Mouse (Mus musculus) cerebellum, postnatal 36 days (tissue): ENCODE measurements around the gene Psmb10.
A peak's percentile ranks its signal among the peaks of the same experiment; 100 is the strongest.
"Not testable (repeated sequence)": the region's sequence is repeated elsewhere in the genome, so short reads cannot be mapped to it uniquely, and the experiment has no call there.

Experiments
- DNase-seq, 2 experiments: peaks; one replicate each; pipeline ENCODE4 v3.0.0; 2021 to 2022; ENCODE audit warnings: mixed read lengths in 2 of 2

Psmb10 gene

GRCm38 (mm10) chr8:105938306-105938669 lies at the start of gene Psmb10:
Gene Psmb10 (minus strand): TSS chr8:105938444.
- no peak for DNase-seq

- not testable (repeated sequence) for DNase-seq
These were observed 45.2 kb upstream of the Psmb10 start for GRCm38 (mm10) chr8:105983406-105983805.

GRCm38 (mm10) chr8:105981146-105981545 lies 42.9 kb upstream of the Psmb10 start:
- no peak for DNase-seq

- no peak for DNase-seq
These were observed 41.1 kb upstream of the Psmb10 start, which contains the start of gene Dpep3 for GRCm38 (mm10) chr8:105979325-105979724. Gene Dpep3 (minus strand): TSS chr8:105979429.

DNA sequence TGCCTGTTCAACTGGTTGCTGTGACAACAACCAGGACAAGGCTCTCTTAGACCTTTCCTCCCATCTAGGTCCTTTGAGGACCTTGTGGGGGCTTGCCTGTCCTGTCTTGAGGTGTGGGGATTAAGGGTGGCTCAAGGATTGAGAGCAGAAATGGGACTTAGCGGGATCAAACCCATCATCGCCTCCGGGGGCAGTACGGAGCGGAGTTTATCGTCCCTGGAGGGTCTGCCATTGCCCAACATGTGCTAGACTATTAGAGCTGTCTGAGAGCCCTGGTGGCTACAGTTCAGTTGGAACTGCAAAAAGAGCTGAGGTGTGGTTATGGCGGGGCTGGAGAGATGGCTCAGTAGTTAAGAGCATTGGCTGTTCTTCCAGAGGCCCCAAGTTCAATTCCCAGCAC lies 37.1 kb upstream of the Psmb10 start:
- DNase-seq = no peak

DNA sequence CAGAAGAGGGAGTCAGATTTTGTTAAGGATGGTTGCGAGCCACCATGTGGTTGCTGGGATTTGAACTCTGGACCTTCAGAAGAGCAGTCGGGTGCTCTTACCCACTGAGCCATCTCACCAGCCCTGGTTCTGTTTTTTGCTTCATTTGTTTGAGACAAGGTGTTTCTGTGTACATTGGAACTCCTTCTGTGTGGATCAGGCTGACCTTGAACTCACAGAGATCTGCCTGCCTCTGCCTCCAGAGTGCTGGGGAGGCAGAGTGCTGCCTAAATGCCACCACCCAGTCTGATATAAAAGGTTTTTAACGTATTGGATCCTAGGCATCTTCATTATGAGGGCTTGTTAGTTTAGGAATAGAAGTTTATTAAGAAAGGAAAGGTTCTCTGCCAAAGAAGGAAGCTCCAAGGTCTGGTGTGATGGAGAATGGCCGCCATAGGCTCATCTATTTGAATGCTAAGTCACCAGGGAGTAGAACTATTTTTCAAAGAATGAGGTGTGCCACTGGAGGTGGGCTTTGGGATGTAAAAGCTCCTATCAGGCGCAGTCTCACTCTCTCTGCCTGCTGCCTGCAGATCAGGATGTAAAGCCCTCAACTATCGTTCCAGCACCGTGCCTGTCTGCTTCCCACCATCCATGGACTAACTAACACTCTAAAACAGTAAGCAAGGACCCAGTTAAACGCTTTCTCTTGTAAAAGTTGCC lies 32.9 kb upstream of the Psmb10 start:
- no peak for DNase-seq

GRCm38 (mm10) chr8:105969367-105969766 lies 31.1 kb upstream of the Psmb10 start:
- no peak for DNase-seq

GRCm38 (mm10) chr8:105966692-105967311 lies 28.6 kb upstream of the Psmb10 start:
- no peak for DNase-seq

DNA sequence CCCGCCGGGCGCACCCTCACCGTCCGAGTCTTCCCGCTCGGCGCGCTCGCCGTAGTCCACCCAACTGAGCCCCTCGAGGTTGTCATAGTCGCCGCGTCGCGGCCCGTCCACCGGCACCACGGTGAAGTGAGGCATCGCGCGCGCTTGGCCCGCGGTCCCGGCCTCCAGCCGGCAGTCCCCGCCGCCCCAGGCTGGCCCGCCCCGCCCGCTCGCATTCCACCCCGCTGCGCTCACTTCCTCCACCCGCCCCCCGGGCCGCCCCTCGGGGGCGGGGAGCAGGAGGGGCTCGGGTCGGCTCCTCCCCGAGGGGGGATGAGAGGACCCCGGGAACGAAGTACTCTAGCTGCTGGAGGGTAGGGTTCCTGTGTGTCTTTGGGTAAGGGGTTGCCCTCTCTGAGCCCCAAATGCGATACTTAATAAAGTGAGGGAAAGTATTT lies 27.7 kb upstream of the Psmb10 start, which contains the start of gene Slc12a4:
TSS of gene Slc12a4 (minus strand) at position 193 of the 437 bp plus-strand sequence.
- DNase-seq = peak in 1 of 2 experiments; percentile 27

DNA sequence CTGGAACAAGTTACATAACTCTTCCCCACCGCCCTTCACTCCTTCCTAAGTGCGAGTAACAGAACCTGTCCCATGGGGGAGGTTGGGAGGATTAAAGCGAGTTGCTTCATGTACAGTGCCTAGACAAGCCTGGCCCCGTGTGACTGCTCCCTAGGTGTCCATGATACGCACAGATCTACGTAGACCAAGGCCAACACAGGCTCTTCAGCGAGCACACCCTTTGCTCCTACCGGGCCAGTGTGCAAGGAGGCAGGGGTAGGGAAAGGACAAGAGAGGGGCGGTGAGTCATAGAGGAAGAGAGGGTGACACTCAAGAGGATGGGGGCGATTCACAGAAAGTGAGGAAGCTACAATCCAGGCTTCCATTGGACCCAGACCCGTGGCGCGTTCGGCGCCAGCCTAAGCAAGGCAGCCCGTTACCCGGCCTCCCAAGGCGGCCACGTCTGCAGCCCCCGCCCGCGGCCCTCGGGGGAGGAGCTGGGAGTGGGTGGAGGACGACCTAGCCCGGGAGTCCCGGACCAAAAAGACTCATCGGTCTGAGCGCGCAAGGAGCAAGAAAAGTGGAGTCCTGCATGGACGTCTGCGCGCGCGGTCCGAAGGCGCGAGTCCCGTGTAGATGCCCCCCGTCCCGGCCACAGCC lies 27.1 kb upstream of the Psmb10 start:
- no peak for DNase-seq

DNA sequence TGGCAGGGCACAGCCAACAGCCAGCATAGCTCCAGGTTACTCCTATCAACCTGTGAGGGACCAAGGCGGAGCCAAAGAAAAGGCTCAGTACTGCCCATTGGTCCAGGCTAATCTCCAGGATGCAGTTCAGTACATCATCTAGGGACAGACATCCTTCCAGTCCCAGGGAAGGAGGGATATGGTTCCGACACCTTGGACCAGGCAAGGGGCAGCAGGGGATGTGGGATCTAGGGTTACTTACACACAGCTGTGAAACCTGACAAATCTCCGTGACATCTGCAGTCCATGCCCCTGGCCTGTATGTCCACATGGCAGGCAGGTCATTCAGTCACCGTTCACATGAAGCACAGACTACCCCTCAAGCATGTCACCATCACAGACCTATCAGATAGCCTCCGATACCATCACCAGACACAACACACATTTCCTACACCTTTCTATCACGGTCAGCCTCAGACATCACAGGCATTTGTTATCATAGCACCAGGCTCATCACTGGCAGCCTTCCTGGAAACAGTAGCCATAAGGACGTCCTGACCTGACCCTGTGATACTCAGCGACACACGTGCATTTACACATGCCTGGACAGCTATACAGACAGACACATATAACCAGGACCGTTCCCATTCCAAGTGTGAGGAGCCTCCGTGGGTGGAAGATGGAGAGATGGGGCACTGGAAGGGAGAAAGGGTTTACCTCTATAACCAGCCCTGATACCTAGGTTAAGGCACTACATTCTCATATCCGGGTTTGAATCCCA lies 26.4 kb upstream of the Psmb10 start:
- no peak for DNase-seq

DNA sequence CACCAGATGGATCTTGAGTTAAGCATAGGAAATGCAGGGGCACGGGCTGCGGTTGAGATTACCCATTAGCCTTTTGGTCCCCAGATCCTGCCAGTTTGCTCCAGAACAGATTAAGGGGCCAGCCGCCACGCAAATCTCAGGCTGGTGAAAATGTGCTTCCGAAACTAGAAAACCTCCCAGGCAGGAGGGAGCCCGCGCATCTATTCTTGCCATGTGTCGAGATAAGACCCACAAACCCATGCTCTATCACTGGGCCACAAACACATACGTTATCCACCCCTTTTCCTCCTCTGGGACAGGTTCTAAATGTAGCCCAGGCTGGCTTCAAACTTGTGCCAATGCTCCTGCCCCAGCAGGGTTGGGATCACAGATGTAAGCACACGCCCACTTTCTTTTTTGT lies 23.3 kb upstream of the Psmb10 start:
- no peak for DNase-seq

DNA sequence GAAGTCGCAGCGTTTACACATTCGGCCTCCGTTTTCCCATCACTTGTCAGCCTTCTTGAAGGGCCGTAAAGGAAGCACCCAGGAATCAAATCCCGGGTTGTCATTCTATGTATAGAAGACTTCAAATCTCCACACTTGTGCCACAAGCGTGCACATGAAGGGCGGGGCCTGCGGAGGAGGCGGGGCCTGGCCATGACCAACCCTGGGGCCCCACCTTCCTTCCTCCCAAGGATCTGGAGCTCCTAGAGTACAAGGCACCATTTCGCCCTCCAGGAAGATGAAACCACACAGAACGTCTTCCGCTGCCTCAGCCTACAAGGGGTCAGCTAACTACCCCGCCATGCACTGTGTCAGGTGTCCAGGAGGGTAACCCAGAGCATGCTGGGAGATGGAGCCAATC lies 22.9 kb upstream of the Psmb10 start:
- no peak for DNase-seq

DNA sequence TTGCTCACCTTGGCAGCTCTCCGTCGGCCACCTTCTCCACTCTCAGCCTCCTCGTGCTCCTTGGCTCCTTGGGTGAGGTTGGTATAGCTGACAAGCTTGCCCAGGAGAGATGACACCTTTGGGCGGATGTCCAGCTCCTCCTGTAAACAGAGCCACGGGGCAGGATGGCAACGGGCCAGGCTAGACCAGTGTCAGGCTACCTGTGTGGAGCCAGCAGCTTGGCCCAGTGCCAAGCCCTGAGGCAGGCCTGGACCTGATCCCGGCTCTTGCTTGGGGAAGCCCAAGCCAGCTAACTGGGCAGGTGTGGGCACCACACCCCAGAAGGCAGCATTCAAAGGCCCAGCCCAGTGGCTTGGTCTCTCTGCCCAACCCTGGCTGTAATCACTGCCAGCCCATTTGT lies 21.1 kb upstream of the Psmb10 start:
- DNase-seq = peak; percentile 83 to 89

DNA sequence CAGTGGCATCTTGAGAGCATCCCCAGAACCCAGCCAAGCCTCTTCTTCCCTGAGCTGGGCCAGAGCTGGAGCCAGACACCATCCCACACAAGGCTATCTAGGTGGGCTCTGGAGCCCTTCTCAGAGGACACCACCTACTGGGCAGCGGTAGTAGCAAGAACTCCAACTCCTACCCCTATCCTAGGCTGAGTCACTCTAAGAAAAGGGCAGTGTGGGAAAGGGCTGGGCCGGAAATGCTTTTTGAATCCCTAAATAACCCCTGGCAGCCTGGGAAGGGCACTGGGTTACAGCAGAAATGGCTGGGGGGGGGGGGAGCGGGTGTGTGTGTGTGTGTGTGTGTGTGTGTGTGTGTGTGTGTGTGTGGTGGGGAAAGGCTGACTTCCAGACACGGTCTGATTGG lies 19.6 kb upstream of the Psmb10 start:
- no peak for DNase-seq

DNA sequence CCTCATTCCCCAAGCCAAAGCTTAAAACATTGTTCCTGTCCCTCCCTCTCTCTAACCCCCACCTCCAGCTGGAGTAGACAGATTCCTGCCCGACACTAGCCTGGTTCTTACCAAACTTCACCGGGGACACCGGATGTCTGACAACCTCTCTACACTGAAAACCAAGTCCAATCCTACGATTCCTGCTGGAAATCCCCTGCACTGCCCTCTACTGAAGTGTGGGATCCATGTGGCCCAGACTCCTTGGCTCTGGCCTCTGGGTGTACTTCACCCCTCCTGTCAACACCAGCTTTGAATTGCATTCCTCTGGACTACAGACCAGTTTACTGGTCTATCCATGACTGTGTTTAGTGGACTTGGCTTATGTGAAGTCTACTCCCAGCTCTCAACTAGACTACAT lies 18.3 kb upstream of the Psmb10 start:
- DNase-seq = no peak

- DNase-seq = no peak
These were observed 12.9 kb upstream of the Psmb10 start for GRCm38 (mm10) chr8:105951057-105951659.

- peak; percentile 39 to 52 for DNase-seq
These were observed 11.1 kb upstream of the Psmb10 start for GRCm38 (mm10) chr8:105949350-105949749.

DNA sequence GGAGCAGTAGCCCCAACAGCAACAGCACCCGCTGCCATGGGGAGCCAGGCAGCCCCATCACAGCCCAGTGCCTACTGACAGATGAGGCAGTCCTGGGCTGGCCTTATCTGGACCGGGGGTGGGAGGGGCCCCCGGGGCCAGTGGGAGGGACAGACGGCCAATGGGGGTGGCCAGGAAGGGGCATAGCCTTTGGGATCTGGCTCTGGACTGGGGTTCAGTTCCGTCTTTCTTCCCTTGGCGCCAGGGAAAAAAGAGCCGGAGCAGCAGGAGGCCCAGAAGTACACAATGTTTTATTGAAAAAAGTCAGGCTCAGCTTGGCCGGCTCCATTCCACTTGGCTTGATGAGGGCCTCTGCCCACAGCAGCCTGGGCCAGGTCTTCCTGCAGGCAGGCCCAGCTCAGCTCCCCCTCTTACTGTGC lies 5.1 kb upstream of the Psmb10 start, which contains the start of gene Lcat:
TSS of gene Lcat (minus strand) at position 62 of the 419 bp plus-strand sequence.
- no peak for DNase-seq

DNA sequence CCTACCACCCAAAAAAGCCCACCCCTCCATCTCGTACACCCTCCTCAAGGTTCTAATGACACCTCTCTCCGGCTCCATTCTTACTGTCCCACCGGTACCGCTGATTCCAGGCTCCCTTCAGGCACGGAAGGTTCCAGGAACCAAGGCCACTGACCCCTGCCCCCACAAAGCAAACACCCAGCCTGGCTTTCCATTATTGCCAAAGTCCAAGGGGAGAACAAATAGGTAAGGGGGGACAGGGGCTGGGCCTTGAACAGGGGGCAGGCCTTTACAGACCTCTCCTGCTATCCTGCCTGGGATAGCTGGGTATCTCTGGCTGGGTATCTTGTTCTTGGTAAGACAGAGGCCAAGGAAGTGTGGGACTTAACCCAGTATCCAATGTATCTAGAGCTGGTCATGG lies 4.3 kb upstream of the Psmb10 start:
- DNase-seq = no peak

DNA sequence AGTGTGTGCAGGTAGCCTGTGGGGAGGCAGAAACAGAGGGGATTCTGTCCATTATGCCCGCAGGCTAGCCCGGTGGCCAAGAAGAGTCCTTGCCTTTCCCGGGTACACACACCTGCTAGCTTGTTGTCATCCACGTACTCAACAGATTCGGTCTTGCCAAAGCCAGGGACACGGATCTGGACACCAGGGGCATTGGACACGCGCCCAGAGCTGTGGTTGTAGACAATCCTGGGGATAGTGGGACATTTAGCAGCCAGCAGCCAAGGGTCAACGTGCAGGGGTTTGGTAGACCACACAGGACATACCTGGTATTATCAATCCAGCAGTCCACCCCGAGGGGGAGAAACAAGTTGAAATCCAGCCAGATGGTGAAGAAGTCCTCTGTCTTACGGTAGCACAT lies 3.8 kb upstream of the Psmb10 start:
- no peak for DNase-seq

DNA sequence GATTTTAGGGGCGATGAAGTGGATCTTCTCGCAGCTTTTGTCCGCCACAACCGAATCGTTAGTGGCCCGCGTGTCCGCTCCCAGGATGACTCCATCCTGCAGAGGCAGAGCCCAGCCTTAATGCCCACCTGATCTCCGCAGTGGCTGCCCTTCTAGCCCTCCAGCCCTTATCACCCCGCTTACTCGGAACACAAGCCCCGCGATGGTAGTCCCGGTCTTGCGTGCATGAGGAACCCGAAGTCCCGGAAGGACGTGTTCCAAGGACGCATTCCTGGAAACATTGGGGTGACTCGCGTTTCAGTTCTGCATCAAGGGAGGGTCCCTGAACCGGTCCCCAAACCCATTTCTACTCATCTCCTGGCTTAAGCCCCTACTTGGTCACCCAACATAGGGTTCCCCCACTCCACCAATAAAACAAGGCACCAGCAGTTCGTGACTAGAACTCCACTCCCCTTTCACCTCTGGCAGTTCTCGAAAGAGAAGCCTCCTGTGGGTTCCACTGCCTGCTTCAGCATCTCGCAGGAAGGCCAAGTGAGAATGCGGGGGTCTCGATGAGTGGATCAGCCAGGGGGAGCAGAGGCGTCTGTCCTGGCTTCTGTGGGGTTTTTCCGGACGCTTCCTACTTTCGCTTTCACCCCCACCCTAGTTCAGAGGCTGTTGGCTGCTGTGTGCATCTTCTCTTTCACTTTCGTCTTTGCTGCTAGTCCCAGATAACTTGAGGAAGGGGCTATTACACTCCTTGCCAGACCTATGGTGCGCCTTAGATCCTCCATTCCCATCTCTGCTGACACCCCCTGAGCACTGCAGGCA lies 543 bp downstream of the Psmb10 start:
- DNase-seq = peak; percentile 37 to 48
